Mouse (Mus musculus) heart, postnatal 0 days (tissue): ENCODE results near the gene Shroom2.

Experiments
- CTCF ChIP-seq: IDR thresholded peaks from 2 replicates; pipeline ENCODE4 v1.5.1; 2016; ENCODE audit warnings: antibody characterized with exemption, control low read depth, low read depth
- EP300 ChIP-seq: IDR thresholded peaks from 2 replicates; pipeline ENCODE4 v1.6.1; 2016; ENCODE audit warnings: antibody characterized with exemption, low read depth

DNA sequence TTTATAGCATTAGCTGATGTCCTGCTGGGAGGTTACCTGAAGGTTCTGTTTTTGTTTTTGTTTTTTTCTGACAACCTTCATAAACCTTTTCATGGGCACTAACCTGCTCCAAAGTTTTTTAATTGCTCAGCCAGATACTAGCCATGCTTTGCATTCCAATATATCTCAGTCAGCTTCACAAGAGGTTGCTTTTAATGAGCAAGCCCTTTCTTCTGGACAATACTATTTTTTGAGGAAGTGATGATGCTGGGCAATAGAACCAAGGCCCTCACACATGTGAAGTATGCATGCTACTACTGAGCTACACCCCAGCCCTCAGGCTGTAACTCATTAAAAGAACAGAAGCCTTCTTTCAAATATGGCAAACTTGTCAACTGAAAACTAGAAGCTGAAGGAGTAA, 52.6 kb downstream of the Shroom2 start:
- TF ChIP-seq CTCF (no peak), EP300 (no peak)
